Mouse (Mus musculus): ENCODE results near the gene Gpr4. TPM values are rescaled to one million over a fixed set of nuclear protein-coding genes. Genes with fewer than 3 reads are reported as not detected.

Gpr4 gene
- total and polyA plus RNA-seq, 2 experiments from 2014 or later: 3.6 to 10.6 TPM

GRCm38 (mm10) chr7:19165656-19166423 lies 46.5 kb upstream of the Gpr4 start, which contains the start of gene Gipr:
Gipr (minus strand) TSS chr7:19166127.
- Histone ChIP-seq H3K36me3 (replicated peaks; ENCODE audit: control insufficient read depth, insufficient read depth, low read length) (peaks cover 7% of the 10 kb centered on the region; the same call in 1 of the 2 replicates), H3K4me3 (ENCODE audit: low read depth, low read length) (peak within 1 kb of the TSS; percentile 22), H3K27me3 (ENCODE audit: control insufficient read depth, insufficient read depth, low read length) (no peaks in the 10 kb centered on the region), H3K4me2 (ENCODE audit: low read depth, low read length) (peak within 1 kb of the TSS; percentile 52), H3K27ac (ENCODE audit: low read depth) (peak within 1 kb of the TSS; percentile 81), H3K9me3 (replicated peaks; ENCODE audit: control insufficient read depth, low read length) (no peaks in the 10 kb centered on the region), H3K9ac (replicated peaks; ENCODE audit: low read depth, low read length) (no peak within 1 kb of the TSS), H3K4me1 (ENCODE audit: control insufficient read depth, insufficient read depth) (peaks cover 32% of the 10 kb centered on the region)
- DNase-seq (ENCODE audit: low spot score) (peak; percentile 84), ATAC-seq (ENCODE audit: insufficient read depth, low read depth) (peak; percentile 81)
- WGBS: 7% methylated on average over 14 of the region's 14 CpGs
- no peak for TF ChIP-seq EP300 (IDR thresholded peaks at IDR 0.05; ENCODE audit: low read depth)
- TF ChIP-seq CTCF (IDR thresholded peaks at IDR 0.05; ENCODE audit: low read depth): peak; percentile 11; the same call in 1 of the 2 replicates

DNA sequence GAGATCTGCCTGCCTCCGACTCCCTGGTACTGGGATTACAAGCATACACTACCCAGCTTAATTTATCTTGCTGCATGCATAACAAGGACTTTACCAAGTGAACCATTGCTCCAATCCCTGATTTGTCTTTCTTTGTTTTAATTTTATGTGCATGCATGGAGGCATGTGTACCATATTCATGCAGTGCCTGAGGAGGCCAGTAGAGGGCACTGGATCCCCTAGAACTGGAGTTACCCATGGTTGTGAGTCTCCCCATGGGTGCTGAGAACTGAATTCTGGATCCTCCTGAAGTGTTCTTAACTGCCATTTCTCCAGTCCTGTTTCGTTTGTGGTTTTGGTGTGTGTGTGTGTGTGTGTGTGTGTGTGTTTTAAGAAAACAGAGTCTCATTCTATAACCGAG lies 45.3 kb upstream of the Gpr4 start:
- Histone ChIP-seq H3K9me3 (replicated peaks; ENCODE audit: control insufficient read depth, low read length) (no peaks in the 10 kb centered on the region), H3K27ac (ENCODE audit: low read depth) (no peak overlapping the region), H3K4me1 (ENCODE audit: control insufficient read depth, insufficient read depth) (peaks cover 42% of the 10 kb centered on the region), H3K4me2 (ENCODE audit: low read depth, low read length) (no peak overlapping the region), H3K36me3 (replicated peaks; ENCODE audit: control insufficient read depth, insufficient read depth, low read length) (peaks cover 7% of the 10 kb centered on the region; the same call in 1 of the 2 replicates), H3K4me3 (ENCODE audit: low read depth, low read length) (no peak overlapping the region), H3K27me3 (ENCODE audit: control insufficient read depth, insufficient read depth, low read length) (no peaks in the 10 kb centered on the region), H3K9ac (replicated peaks; ENCODE audit: low read depth, low read length) (no peak overlapping the region)
- ATAC-seq (ENCODE audit: insufficient read depth, low read depth): no peak
- DNase-seq (ENCODE audit: low spot score): no peak
- WGBS: 87% methylated on average over 3 of the region's 3 CpGs
- TF ChIP-seq CTCF (IDR thresholded peaks at IDR 0.05; ENCODE audit: low read depth): no peak
- TF ChIP-seq EP300 (IDR thresholded peaks at IDR 0.05; ENCODE audit: low read depth): no peak

DNA sequence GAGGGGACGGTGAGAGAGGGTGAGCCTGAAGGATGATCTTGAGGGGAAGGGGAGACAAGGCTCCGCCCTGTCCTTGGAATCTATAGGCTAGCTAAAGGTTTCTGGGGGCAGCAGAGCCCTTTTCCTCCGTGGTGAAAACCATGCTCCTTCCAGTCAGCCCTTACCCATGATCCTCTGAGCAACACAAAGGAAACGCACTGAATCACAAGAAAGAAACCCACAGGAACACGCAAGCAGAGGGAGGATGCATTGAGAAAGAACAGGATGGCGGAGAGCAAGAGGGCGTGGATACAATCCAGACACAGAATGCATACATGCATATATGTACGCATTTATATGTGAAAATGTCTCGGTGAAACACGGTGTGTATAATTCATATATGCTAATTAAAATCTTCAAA lies 42.8 kb upstream of the Gpr4 start:
- TF ChIP-seq EP300 (IDR thresholded peaks at IDR 0.05; ENCODE audit: low read depth) (no peak), CTCF (IDR thresholded peaks at IDR 0.05; ENCODE audit: low read depth) (no peak)
- Histone ChIP-seq H3K36me3 (replicated peaks; ENCODE audit: control insufficient read depth, insufficient read depth, low read length) (no peaks in the 10 kb centered on the region), H3K4me2 (ENCODE audit: low read depth, low read length) (no peak overlapping the region), H3K9me3 (replicated peaks; ENCODE audit: control insufficient read depth, low read length) (no peaks in the 10 kb centered on the region), H3K27me3 (ENCODE audit: control insufficient read depth, insufficient read depth, low read length) (no peaks in the 10 kb centered on the region), H3K4me3 (ENCODE audit: low read depth, low read length) (no peak overlapping the region), H3K27ac (ENCODE audit: low read depth) (peak overlapping the region; percentile 82), H3K4me1 (ENCODE audit: control insufficient read depth, insufficient read depth) (peaks cover 44% of the 10 kb centered on the region), H3K9ac (replicated peaks; ENCODE audit: low read depth, low read length) (no peak overlapping the region)
- DNase-seq (ENCODE audit: low spot score) (no peak), ATAC-seq (ENCODE audit: insufficient read depth, low read depth) (no peak)
- 59% methylated on average over 10 of the region's 10 CpGs for WGBS

DNA sequence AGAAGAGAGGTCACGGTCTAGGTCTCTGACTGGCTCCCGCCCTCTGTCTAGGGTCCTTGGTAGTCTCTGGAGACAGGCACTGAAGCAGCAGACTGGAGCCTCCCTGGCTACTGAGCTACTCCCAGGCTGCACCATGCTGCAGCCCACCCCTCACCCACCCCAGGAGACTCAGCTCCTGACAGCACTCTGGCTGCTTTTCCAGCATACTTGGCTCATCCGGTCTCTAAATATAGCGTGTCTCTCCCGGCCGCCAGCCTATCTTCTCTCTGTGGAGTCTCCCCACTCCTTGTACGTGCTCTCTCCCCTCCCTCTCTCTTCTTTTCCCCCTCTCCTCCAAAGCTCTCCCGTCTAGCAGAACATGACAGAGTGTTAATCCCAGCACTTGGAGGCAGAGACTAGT lies 42.2 kb upstream of the Gpr4 start:
- Histone ChIP-seq H3K27me3 (ENCODE audit: control insufficient read depth, insufficient read depth, low read length) (no peaks in the 10 kb centered on the region), H3K4me3 (ENCODE audit: low read depth, low read length) (no peak overlapping the region), H3K36me3 (replicated peaks; ENCODE audit: control insufficient read depth, insufficient read depth, low read length) (no peaks in the 10 kb centered on the region), H3K27ac (ENCODE audit: low read depth) (peak overlapping the region; percentile 82), H3K9ac (replicated peaks; ENCODE audit: low read depth, low read length) (no peak overlapping the region), H3K4me1 (ENCODE audit: control insufficient read depth, insufficient read depth) (peaks cover 38% of the 10 kb centered on the region), H3K4me2 (ENCODE audit: low read depth, low read length) (peak overlapping the region; percentile 32), H3K9me3 (replicated peaks; ENCODE audit: control insufficient read depth, low read length) (no peaks in the 10 kb centered on the region)
- ATAC-seq (ENCODE audit: insufficient read depth, low read depth) (peak; percentile 85), DNase-seq (ENCODE audit: low spot score) (peak; percentile 92)
- TF ChIP-seq EP300 (IDR thresholded peaks at IDR 0.05; ENCODE audit: low read depth) (no peak), CTCF (IDR thresholded peaks at IDR 0.05; ENCODE audit: low read depth) (no peak)
- 8% methylated on average over 8 of the region's 8 CpGs for whole genome bisulfite sequencing

DNA sequence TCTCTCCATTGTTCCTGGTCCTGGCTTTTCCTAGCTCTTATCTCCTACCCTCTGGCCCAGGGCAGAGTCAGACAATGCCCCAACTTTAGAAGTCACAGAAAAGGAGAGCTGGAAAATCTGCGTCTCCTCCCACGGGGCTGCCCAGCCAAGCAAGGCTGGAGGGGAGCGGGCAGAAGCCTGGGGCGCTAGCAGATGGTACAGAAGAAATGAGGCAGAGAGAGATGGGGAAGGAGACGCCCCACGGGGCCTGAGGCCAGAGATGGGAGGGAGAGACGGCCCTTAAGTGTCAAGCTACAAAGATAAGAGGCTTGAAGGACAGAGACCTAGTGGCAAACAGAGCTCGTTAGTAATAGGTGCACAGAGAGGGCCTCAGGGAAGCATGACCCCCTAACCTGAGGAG lies 40.5 kb upstream of the Gpr4 start:
- ATAC-seq (ENCODE audit: insufficient read depth, low read depth): no peak
- Histone ChIP-seq H3K9me3 (replicated peaks; ENCODE audit: control insufficient read depth, low read length) (no peaks in the 10 kb centered on the region), H3K4me1 (ENCODE audit: control insufficient read depth, insufficient read depth) (peaks cover 37% of the 10 kb centered on the region)

More for the DNA sequence above, 40.5 kb upstream of the Gpr4 start:
- Histone ChIP-seq H3K4me3 (ENCODE audit: low read depth, low read length) (no peak overlapping the region), H3K36me3 (replicated peaks; ENCODE audit: control insufficient read depth, insufficient read depth, low read length) (no peaks in the 10 kb centered on the region), H3K27me3 (ENCODE audit: control insufficient read depth, insufficient read depth, low read length) (peaks cover 16% of the 10 kb centered on the region), H3K9ac (replicated peaks; ENCODE audit: low read depth, low read length) (0 out of 2 replicates have a peak overlapping the region, but pooled peaks have one; percentile 2), H3K27ac (ENCODE audit: low read depth) (peak overlapping the region; percentile 82), H3K4me2 (ENCODE audit: low read depth, low read length) (no peak overlapping the region)
- no peak for TF ChIP-seq CTCF (IDR thresholded peaks at IDR 0.05; ENCODE audit: low read depth)
- TF ChIP-seq EP300 (IDR thresholded peaks at IDR 0.05; ENCODE audit: low read depth): no peak
- DNase-seq (ENCODE audit: low spot score): no peak
- WGBS: 19% methylated on average over 8 of the region's 8 CpGs
